Mouse (Mus musculus) embryonic facial prominence, embryonic 11.5 days (tissue): ENCODE data around the gene Ttn. TPM values are rescaled to one million over a fixed set of nuclear protein-coding genes. Genes with fewer than 3 reads are reported as not detected.

Source experiments
- ATAC-seq: fragments of 200-750 bp; cut with Nextera tagmentation; replicated peaks from 2 replicates; pipeline ENCODE4 v1.8.0; 2017; ENCODE audit warnings: low read depth; ENCODE audit not compliant: insufficient number of reproducible peaks, low FRiP score, low TSS enrichment
- DNase-seq: peaks from one replicate; pipeline ENCODE4 v3.0.0-alpha.2; 2015; ENCODE audit warnings: low spot score
- H3K27ac ChIP-seq: fragments of 300-500 bp; sonication (generic); replicated peaks from 2 replicates; pipeline ENCODE4 v1.5.1; 2014; ENCODE audit warnings: mild to moderate bottlenecking, low read depth, low read length, control low read depth
- H3K27me3 ChIP-seq: fragments of 300-500 bp; sonication (generic); 2 replicates; pipeline ENCODE4 v1.6.1; 2014; ENCODE audit warnings: mild to moderate bottlenecking, low read length, moderate library complexity, mixed read lengths; ENCODE audit not compliant: control insufficient read depth, insufficient read depth
- H3K36me3 ChIP-seq: fragments of 300-500 bp; sonication (generic); replicated peaks from 2 replicates; pipeline ENCODE4 v1.6.1; 2014; ENCODE audit warnings: low read depth, mild to moderate bottlenecking, low read length, moderate library complexity, mixed read lengths; ENCODE audit not compliant: control insufficient read depth, insufficient read depth
- H3K4me1 ChIP-seq: fragments of 300-500 bp; sonication (generic); 2 replicates; pipeline ENCODE4 v1.6.1; 2014; ENCODE audit warnings: low read length, mixed read lengths; ENCODE audit not compliant: control insufficient read depth, insufficient read depth
- H3K4me2 ChIP-seq: fragments of 300-500 bp; sonication (generic); 2 replicates; pipeline ENCODE4 v1.6.1; 2014; ENCODE audit warnings: low read depth, mild to moderate bottlenecking, control low read depth, low read length, moderate library complexity
- H3K4me3 ChIP-seq: fragments of 300-500 bp; sonication (generic); 2 replicates; pipeline ENCODE4 v1.5.1; 2014; ENCODE audit warnings: low read depth, low read length, control low read depth
- H3K9ac ChIP-seq: fragments of 300-500 bp; sonication (generic); replicated peaks from 2 replicates; pipeline ENCODE4 v1.6.1; 2014; ENCODE audit warnings: mild to moderate bottlenecking, control low read depth, low read length
- H3K9me3 ChIP-seq: fragments of 300-500 bp; sonication (generic); replicated peaks from 2 replicates; pipeline ENCODE4 v1.6.1; 2016; ENCODE audit warnings: mild to moderate bottlenecking, low read length, inconsistent platforms, mixed read lengths; ENCODE audit not compliant: control insufficient read depth
- WGBS: fragments of 180-500 bp; shearing (Covaris S2); extraction: QIAGEN DNeasy Blood & Tissue Kit; methylation state at CpG from one replicate; pipeline ENCODE4 v1.1.7; 2014; 5-methylcytosine and 5-hydroxymethylcytosine counted together
- polyA plus RNA-seq: library from polyadenylated mRNA; unstranded; fragments of >200 nt; fragmentation: Nextera tagmentation; extraction: Ambion mirVana; gene quantifications from 2 replicates; pipeline ENCODE4 v1.2.1, GENCODE M21; 2014

Ttn gene
- polyA plus RNA-seq, 1 experiment from 2014 or later = 5.0 TPM

DNA sequence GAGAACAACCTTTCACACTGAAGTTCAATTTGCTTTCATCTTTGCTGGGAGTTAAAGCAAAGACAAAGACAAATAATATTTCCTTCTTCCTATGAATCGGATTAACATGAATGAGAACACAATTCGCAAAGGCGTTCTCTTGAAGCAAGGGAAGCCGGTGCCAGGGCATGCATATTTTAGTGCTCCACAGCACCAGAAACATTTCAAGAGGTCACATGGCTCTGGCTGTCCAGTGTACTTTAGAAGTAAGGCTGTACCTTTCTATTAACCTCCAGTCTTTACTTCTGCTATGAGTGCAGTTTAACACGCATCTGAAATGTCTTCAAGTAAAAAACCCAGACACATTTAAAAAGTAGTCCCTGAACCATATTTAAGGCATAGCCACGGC lies 20.3 kb downstream of the Ttn start:
- H3K27me3 ChIP-seq = no peaks in the 10 kb centered on the region
- ATAC-seq (no peak), DNase-seq (no peak)
- no peak overlapping the region for H3K9ac ChIP-seq
- no peak overlapping the region for H3K4me3 ChIP-seq
- H3K4me2 ChIP-seq = no peak overlapping the region
- no peaks in the 10 kb centered on the region for H3K9me3 ChIP-seq
- WGBS = 91% methylated on average over 6 of the region's 6 CpGs
- no peak overlapping the region for H3K27ac ChIP-seq
- H3K4me1 ChIP-seq = no peaks in the 10 kb centered on the region
- no peaks in the 10 kb centered on the region for H3K36me3 ChIP-seq

DNA sequence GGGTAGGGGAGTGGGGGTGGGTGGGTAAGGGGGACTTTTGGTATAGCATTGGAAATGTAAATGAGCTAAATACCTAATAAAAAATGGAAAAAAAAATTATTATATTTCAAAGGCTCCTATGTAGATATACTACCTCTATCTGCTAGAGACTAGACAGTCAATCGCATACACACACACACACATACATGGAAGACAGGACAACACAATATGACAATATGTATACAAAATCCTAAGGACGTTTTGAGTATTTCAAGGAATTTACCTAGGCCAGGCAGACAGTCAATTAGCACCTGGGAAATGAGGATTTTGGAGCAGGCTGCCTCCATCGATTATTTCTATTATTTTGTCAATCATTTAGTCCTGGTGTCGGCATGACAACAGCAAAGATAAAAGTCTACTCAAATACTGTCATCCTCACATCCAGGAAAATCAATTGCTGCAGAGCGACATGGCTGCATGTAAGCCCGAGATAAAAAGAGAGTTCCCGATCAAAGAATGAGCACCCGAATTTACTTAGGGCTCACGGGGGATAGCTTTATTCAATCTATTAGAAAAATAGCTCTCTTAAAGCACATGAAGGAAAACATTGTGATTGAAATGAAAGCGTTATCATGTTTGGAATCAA lies 20.8 kb downstream of the Ttn start:
- WGBS = 90% methylated on average over 10 of the region's 10 CpGs

DNA sequence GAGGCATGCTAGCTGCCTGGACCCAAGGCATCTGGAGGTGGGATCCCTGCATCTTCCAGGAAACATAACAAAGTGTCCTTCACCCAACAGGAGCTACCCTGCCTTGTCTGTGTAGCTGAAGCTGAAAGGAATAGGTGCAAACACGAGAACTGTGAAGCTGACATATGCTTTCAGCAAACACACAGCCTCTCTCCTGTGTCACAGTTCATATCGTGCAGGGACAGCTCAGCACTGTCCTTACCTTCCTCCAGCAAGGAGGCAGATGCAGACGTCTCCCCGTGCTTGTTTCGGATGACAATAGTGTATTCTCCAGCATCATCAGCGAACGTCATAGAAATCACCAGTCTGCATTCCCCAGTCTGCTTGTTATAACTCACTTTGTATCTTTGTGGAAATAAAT lies 32.6 kb downstream of the Ttn start:
- WGBS = 81% methylated on average over 7 of the region's 7 CpGs
- DNase-seq = no peak
- no peaks in the 10 kb centered on the region for H3K9me3 ChIP-seq
- no peaks in the 10 kb centered on the region for H3K4me1 ChIP-seq
- no peaks in the 10 kb centered on the region for H3K36me3 ChIP-seq
- H3K27me3 ChIP-seq = no peaks in the 10 kb centered on the region
- no peak overlapping the region for H3K9ac ChIP-seq
- ATAC-seq = no peak
- H3K4me2 ChIP-seq = no peak overlapping the region
- H3K27ac ChIP-seq = no peak overlapping the region
- H3K4me3 ChIP-seq = no peak overlapping the region

More for the DNA sequence above, 20.8 kb downstream of the Ttn start:
- Histone ChIP-seq H3K4me1 (no peaks in the 10 kb centered on the region), H3K27me3 (no peaks in the 10 kb centered on the region), H3K27ac (no peak overlapping the region), H3K9me3 (no peaks in the 10 kb centered on the region), H3K4me3 (no peak overlapping the region), H3K9ac (no peak overlapping the region), H3K4me2 (no peak overlapping the region), H3K36me3 (no peaks in the 10 kb centered on the region)
- ATAC-seq (no peak), DNase-seq (no peak)

DNA sequence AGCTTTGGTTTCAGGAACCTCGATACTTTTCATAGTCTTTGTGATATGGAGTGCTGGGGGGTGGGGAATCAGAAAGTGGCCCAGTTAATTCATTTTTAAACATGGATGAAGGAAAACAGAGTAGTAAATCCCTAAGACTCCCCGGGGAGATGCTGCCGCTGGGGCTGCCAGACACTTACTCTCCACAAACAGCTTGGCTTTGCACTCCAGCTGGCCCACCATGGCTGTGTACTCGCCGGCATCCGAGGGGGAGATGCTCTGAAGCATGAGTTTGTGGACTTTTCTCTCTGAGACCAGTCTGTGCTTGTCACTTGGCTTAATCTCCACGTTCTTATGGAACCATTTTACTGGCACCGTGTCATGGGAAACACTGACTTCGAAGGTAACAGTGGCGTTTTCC lies 43.8 kb downstream of the Ttn start:
- Histone ChIP-seq H3K36me3 (no peaks in the 10 kb centered on the region), H3K9me3 (no peaks in the 10 kb centered on the region), H3K9ac (no peak overlapping the region), H3K4me2 (no peak overlapping the region), H3K4me3 (no peak overlapping the region), H3K27me3 (no peaks in the 10 kb centered on the region), H3K27ac (no peak overlapping the region), H3K4me1 (no peaks in the 10 kb centered on the region)
- ATAC-seq (no peak), DNase-seq (no peak)
- 72% methylated on average over 10 of the region's 10 CpGs for WGBS

DNA sequence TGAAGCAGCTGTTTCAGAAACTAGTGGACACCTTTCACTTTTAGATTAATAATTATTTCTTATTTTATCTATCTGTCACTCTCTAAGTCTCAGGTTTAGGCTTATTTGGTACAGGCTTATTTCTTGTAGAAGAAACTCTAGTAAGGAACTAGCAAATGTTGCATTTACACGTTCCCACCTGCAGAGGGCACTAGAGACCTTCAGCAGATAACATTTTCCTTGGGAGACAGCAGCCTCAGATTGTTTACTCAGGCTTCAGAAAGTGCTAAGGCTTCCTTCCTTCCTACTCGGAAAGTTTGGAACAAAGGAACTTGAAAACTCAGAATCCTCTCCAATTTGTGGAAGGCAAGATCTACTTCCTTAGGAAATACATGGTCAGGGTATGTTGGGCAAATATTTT lies 52.6 kb downstream of the Ttn start:
- no peak for ATAC-seq
- no peak overlapping the region for H3K4me2 ChIP-seq

DNA sequence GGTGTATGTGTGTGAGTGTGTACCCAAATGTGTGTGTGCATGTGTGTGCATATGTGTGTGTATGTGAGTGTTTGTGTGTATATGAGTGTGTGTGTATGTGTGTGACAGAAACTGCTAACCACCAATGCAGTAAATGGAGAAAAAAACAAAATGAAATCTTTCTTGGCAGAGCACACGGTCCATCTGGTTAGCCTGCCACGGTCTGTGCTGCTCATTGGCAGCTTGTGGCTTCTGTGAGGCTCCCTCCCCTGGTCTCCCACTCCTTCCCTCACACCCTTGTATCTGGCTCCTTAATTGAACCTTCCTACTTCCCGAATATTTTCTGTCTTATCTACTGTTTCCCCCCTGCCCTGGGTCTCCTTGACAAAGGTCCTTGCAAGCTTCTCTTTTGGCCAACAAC lies 53.5 kb downstream of the Ttn start:
- DNase-seq (no peak), ATAC-seq (no peak)
- no peak overlapping the region for H3K9ac ChIP-seq
- no peaks in the 10 kb centered on the region for H3K36me3 ChIP-seq
- H3K4me2 ChIP-seq = no peak overlapping the region
- H3K27ac ChIP-seq = no peak overlapping the region
- no peaks in the 10 kb centered on the region for H3K9me3 ChIP-seq
- 73% methylated on average over 3 of the region's 3 CpGs for WGBS
- no peaks in the 10 kb centered on the region for H3K27me3 ChIP-seq
- no peak overlapping the region for H3K4me3 ChIP-seq
- no peaks in the 10 kb centered on the region for H3K4me1 ChIP-seq

More for the DNA sequence above, 52.6 kb downstream of the Ttn start:
- no peaks in the 10 kb centered on the region for H3K27me3 ChIP-seq
- no peaks in the 10 kb centered on the region for H3K36me3 ChIP-seq
- no peaks in the 10 kb centered on the region for H3K4me1 ChIP-seq
- no peaks in the 10 kb centered on the region for H3K9me3 ChIP-seq
- peak; percentile 83 for DNase-seq
- no peak overlapping the region for H3K27ac ChIP-seq
- H3K9ac ChIP-seq = no peak overlapping the region
- WGBS = 3% methylated on average over 2 of the region's 2 CpGs
- H3K4me3 ChIP-seq = no peak overlapping the region

DNA sequence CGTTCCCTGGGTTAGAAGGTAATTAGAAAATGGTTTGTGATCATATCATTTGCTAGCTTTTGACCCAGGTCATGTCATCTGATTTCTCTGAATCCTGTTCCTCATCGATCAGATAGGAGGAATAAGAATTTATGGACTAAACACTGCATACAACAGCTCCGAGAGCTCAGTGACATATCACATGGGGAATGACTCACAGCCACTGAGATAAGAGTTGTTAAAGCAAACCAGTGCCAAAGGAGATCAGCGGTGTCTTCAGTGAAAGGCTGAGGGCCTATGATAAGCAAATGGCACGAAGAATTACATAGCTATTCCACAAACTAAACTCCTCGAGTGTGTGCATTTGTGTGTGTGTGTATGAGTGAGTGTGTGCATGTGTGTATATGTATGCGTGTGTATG lies 54.0 kb downstream of the Ttn start:
- 82% methylated on average over 7 of the region's 7 CpGs for WGBS
- no peaks in the 10 kb centered on the region for H3K4me1 ChIP-seq
- H3K4me3 ChIP-seq = no peak overlapping the region
- H3K36me3 ChIP-seq = no peaks in the 10 kb centered on the region
- ATAC-seq (no peak), DNase-seq (no peak)
- H3K9me3 ChIP-seq = no peaks in the 10 kb centered on the region
- no peaks in the 10 kb centered on the region for H3K27me3 ChIP-seq
- no peak overlapping the region for H3K4me2 ChIP-seq
- no peak overlapping the region for H3K27ac ChIP-seq
- no peak overlapping the region for H3K9ac ChIP-seq

DNA sequence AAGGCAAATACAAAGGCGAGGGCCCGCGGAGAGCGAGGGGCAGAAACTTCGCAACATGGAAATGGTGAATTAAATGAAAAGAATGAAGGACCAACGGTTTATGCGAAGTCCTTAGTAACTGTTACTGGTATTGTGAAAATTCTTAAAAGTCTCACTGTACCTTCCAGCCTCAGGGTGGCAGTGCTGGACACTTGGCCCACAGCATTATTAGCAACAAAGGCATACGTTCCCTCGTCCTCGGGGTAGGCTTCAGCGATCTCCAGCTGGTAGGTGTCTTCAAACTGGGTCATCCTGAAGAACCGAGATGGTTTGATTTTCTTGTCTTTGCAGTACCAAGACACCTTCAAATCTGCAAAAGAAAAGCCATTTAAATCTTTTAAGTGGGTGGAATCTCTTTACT lies 55.4 kb downstream of the Ttn start:
- H3K9ac ChIP-seq = no peak overlapping the region
- H3K36me3 ChIP-seq = no peaks in the 10 kb centered on the region
- DNase-seq (no peak), ATAC-seq (no peak)
- no peaks in the 10 kb centered on the region for H3K27me3 ChIP-seq
- no peak overlapping the region for H3K27ac ChIP-seq
- H3K4me2 ChIP-seq = no peak overlapping the region
- H3K9me3 ChIP-seq = no peaks in the 10 kb centered on the region
- WGBS = 80% methylated on average over 12 of the region's 12 CpGs
- no peaks in the 10 kb centered on the region for H3K4me1 ChIP-seq
- H3K4me3 ChIP-seq = no peak overlapping the region
